Mouse (Mus musculus) cerebellum, adult 2 months (tissue): ENCODE measurements around the gene Mxd1.

Source experiments
- CTCF ChIP-seq: fragments of 200-500 bp; IDR thresholded peaks from 2 replicates; pipeline ENCODE4 v1.5.1; 2011; ENCODE audit warnings: low read depth, mild to moderate bottlenecking, control low read depth, low read length, moderate library complexity, borderline replicate concordance; ENCODE audit not compliant: insufficient read depth
- POLR2A ChIP-seq: fragments of 200-500 bp; IDR thresholded peaks from 2 replicates; pipeline ENCODE4 v1.6.1; 2011; ENCODE audit warnings: low read length, control low read depth, borderline replicate concordance; ENCODE audit not compliant: insufficient read depth

- TF ChIP-seq POLR2A, result no peak
- TF ChIP-seq CTCF, result no peak
Observed at GRCm38 (mm10) chr6:86686971-86687370, 18.0 kb upstream of the Mxd1 start.
